Mouse (Mus musculus) urinary bladder, adult 2 months (tissue): ENCODE measurements at regions not wholly inside any gene's neighbourhood (a gene's known extent, or its start where the extent isn't known, plus 50 kb on each side); places are given as distances from the start of the nearest gene placed in this dataset.
"Not testable (repeated sequence)": the region's sequence is repeated elsewhere in the genome, so short reads cannot be mapped to it uniquely, and the experiment has no call there.

Experiments
- DNase-seq: peaks from one replicate; pipeline ENCODE4 v3.0.0; 2022; ENCODE audit warnings: low spot score

DNA sequence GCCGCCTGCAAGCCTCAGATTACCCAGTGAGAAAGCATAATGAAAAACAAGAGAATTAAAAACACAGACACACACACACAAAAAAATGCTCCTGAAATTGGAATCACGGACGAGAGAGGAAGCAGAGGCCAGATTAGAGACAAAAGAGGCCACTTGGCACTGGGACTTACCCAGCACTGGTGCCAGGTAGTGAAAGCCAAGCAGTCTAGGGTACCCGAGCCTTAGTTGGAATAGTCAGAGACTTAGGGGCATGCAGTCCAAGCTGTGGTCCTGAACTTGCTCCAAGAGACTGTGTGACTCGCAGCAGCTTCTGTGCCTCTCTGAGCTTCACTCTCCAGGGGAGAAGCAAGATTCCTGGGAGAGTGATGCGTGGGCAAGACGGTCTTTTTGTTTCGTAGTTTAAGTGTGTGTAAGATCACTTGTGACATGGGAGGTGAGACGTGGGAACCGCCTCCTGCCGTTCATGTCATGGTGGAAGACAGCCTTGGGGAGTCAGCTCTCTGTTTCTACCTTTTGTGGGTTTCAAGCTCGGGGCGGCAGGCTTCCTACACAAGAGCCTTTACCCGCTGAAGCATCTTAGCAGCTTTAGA is 420.8 kb downstream of the Ptpru start:
- no peak for DNase-seq

DNA sequence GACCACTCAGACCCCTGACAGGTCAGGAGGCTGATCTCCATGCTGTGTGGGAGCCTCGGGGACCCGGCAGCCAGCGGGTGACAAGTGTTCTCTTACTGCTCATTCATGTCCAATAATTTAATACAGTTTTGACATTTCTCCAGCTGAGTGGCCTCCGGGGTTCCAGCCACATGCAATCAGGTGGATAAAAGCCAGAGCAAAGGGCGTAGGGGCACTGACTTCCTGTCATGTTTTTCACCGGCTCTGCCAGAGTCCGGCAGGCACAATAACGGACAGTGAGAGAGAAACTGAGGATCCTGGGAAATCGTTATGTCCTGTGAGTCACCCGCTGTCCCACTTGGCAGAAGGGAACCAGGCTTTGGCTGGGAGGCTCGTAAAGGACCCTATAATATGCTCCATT is 412.8 kb downstream of the Ptpru start:
- no peak for DNase-seq

GRCm38 (mm10) chr4:131427871-131428270 is 410.2 kb downstream of the Ptpru start:
- DNase-seq: no peak

DNA sequence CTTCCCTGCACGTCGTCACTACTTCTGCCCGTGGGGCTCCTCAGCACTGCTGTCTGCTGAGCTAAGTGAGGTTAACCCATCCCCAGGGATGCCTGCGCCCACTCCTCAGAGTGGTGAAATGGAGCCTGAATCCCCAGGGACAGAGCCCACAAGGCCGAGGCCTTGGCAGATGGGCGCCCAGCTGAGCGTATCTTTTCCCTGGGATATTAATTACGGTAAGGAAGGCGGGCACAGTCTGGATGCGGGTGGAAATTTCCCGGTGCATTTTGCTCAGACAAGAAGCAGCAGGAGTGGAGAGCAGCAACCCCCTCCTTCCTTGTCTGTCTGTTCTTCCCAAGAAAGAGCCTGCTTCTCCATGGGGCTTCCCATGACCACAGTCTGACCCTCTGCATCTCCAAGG is 408.7 kb downstream of the Ptpru start:
- no peak for DNase-seq

DNA sequence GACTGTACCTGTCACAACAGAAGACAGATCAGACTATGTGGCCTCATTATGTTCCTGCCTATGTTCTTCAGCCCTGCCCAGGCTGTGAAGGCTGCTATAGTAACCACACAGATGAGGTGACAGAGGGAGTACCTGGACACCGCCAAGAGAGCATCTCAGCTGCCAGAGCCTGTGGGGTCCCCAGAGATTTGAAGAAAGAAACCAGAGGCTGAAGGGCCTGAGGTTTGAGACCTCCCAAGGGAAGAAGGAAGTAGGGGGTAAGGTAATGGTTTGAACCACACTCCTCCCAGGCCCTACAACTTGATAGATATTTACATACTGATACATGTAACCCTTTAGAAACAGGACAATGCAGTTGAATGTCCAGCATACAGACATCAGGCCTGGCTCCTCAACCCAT is 407.7 kb downstream of the Ptpru start:
- DNase-seq: no peak

- DNase-seq: peak; percentile 35
Measured at GRCm38 (mm10) chr4:131431188-131431587, 406.9 kb downstream of the Ptpru start.

DNA sequence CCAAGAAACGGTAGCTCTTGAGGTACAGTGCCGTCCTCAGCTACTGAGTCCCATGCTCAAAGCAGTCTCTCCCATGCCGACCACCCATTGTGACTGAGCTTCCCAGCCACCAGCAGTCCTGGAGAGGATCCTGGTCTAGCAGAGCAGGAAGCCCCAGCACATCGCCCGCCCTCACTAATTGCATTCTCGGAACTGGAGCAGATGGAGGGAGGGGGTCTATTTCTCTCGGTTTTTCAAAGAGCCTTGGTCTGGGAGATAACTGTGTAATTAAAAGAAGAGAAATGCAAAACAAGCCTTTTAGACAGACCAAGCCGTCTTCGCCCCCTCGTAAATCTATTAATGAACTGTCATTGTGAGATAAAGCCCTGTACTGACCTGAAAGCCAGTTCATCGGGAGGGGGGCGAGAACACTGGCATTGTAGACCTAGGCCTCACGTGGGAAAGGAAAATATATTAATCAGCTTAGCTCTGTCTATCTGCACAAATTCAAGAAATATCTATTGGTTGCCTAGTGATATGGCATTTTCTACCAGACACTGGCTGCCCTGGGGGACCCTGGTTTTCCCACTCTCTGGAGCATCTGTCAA is 405.4 kb downstream of the Ptpru start:
- no peak for DNase-seq

GRCm38 (mm10) chr4:131435222-131435621 is 402.9 kb downstream of the Ptpru start:
- DNase-seq: no peak

DNA sequence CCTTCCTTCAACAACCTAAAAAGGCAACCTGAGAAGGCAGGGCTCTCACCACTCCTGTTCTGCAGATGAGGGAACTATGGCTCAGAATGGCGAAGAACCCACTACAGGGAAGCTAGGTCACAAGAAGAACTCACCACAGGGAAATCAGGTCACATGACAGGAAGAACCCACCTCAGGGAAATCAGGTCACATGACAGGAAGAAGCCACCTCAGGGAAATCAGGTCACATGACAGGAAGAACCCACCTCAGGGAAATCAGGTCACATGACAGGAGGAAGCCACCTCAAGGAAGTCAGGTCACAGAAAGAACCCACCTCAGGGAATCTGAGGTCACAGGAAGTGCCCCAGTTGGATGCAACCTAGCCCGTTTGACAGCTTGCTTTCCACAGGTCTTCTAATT is 399.7 kb downstream of the Ptpru start:
- no peak for DNase-seq

- no peak for DNase-seq
Measured at GRCm38 (mm10) chr4:131438883-131439282, 399.2 kb downstream of the Ptpru start.

DNA sequence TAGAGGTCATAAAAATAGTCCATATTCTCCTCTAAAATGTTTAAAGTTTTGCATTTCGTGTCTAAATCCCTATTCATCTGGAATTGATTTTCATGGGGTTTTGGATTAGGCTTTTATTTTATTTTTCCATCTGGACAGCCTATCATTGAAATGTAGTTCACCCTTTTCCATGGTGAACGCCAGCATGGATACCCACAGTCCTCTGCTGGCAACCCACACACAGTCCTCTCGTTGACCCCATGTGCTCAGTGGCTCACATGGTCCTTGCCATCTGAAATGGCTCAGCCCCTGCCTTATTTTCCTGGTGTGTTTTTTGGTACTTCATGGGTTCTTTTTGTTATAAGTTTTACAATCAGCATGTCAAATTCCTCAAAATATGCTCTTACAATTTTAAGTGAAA is 397.2 kb downstream of the Ptpru start:
- DNase-seq: no peak

DNA sequence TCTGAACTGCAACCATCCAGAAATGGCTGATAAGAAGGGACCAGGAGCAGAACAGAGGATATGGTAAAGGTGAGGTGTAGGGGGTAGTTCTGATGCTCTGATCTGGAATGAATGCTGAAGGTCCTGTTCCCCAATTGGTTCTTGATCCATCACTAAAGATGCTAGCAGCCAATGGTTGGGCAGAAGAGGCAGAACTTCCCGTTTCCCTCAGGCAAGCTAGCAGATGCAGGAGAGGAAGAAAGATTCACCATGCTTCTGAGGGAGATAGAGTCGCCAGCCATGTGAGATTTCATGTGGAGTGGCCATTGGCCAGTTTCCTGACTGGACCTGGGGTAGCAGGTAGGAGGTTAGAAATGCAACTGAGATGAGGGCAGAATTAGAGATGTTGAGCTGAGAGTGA is 394.6 kb downstream of the Ptpru start:
- no peak for DNase-seq

- not testable (repeated sequence) for DNase-seq
Measured at GRCm38 (mm10) chr4:131450296-131450695, 387.8 kb downstream of the Ptpru start.

GRCm38 (mm10) chr4:131457551-131457950 is 380.5 kb downstream of the Ptpru start:
- DNase-seq: no peak

DNA sequence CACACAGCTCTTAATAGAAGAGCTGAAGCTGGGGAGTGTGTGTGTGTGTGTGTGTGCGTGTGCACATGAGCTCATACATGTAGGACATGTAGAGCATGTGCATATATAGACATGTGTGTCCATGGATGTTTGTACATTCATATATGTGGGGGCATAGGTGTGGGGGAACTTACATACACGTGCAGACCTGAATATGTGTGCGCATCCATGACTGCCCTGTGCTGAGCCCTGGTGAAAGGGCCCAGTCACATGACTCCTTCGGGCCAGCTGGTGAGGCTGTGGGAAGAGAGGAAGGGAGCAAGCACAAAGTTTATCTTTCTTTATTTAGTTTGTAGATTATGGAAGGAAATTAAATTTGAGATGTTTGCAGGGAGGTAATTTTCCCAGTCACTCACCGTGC is 378.3 kb downstream of the Ptpru start:
- no peak for DNase-seq

GRCm38 (mm10) chr4:131461312-131461711 is 376.8 kb downstream of the Ptpru start:
- no peak for DNase-seq

DNA sequence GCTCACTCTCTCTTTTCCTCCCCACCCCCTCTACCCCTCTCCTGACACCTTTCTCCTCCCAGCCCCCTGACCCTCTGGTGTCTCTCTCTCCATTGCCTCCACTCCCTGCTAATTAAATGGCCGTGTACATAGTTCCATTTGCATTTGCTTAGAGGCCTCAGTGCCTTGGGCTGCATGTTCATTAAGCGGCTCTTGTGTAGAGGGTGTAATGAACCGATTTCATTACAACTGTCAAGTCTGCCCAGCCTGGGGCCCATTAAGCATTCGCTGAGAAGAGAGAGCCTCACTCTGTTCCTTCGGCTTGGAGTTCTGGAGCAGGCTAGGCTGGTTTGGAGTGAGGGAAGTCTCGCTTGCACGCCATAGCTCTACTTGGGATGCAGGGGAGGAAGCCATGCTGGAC is 376.4 kb downstream of the Ptpru start:
- DNase-seq: no peak

GRCm38 (mm10) chr4:131475023-131475422 is 363.1 kb downstream of the Ptpru start:
- no peak for DNase-seq

DNA sequence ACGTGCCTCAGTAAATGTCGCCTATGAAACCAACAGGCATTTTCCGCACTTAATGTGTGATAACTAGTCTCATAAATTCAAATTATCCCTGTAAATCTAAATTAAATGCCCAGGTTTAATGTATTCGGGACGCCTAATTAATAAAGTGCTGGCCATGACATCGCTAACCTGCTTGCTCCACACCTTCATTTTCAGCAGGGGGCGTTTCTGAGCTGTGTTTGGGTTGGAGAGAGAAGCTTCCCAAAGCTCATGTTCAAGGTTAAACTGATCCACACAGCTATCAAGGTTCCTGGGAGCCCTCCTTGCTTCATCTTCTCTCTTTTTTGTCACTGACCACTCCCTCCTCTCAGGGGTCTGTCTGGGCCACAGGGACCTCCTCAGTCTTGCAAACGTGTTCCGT is 359.2 kb downstream of the Ptpru start:
- no peak for DNase-seq

DNA sequence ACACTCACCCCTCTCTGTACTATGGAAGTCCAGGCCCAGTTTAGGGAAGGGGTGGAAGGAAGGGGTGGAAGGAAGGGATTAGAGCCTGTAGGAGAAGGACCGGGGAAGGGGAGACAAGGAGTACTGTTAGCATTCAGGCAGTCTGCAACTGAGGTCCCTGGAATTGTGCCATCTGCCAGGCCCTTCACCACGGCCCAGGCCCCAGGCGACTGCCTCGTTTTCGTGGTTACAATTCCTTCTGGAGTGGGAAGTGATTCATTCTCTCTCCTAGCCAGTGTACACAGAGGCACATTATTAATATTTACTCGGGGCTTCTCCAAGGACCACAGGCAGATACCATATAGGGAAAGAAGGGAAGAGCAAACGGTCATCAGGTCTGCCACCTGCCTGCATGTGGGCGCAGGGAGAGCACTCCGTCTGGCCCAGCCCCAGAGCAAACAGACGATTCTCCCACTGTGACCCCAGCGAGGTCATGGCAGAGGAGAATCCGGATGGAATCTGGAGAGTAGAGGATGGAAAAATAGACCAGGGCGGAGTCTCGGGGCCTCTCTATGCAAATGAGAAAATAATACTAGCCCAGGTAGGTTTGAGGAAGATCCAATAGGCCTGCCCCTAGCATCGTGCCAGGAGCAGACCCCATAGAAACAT is 354.0 kb downstream of the Ptpru start:
- no peak for DNase-seq

- no peak for DNase-seq
Measured at GRCm38 (mm10) chr4:131484607-131485111, 353.4 kb downstream of the Ptpru start.

GRCm38 (mm10) chr4:131485126-131485825 is 352.8 kb downstream of the Ptpru start:
- DNase-seq: no peak

DNA sequence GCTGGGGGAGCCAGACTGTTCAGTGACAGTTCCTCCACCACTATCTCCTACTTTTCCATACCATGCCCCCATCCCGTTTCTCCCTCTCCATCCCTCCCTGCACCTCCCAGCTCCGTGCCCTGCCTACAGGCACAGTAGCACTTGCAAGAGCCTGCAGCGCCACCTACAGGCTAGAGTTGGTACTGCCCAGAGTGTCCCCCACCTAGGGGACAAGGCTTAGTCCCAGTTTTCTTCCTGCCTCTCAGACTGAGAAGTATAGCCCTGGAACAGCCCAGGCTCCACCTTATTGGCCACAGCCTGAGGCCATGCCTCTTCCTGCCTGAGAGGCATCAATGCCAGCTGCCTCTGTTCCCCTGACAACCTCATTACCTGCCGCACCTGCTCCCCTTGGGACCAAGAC is 351.3 kb downstream of the Ptpru start:
- DNase-seq: peak; percentile 73
